Mouse (Mus musculus) cerebellum, adult 2 months (tissue): ENCODE results near the gene Higd2a.

ENCODE experiments used
- CTCF ChIP-seq: fragments of 200-500 bp; IDR thresholded peaks from 2 replicates; pipeline ENCODE4 v1.5.1; 2011; ENCODE audit warnings: low read depth, mild to moderate bottlenecking, control low read depth, low read length, moderate library complexity, borderline replicate concordance; ENCODE audit not compliant: insufficient read depth
- POLR2A ChIP-seq: fragments of 200-500 bp; IDR thresholded peaks from 2 replicates; pipeline ENCODE4 v1.6.1; 2011; ENCODE audit warnings: low read length, control low read depth, borderline replicate concordance; ENCODE audit not compliant: insufficient read depth

DNA sequence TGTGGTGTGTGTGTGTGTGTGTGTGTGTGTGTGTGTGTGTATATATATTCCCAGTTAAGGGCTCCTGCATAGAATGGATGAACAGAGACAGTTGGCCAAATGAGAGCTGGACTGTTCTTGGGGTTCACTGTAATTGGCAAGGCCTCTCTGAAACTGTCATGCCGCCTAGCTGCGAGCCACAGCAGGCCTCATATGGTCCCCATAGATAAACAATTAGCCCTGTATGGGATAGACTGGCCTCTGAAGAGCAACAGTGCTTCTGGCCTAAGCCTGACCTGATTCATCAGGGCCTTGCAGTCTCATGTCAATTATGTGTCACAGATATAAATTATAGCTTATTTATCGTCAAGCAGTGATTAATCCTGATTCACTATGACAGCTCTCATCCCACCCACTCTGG lies 18.0 kb downstream of the Higd2a start:
- TF ChIP-seq CTCF (no peak), POLR2A (no peak)
